Mouse (Mus musculus): ENCODE results near the gene Ccdc102a. TPM values are rescaled to one million over a fixed set of nuclear protein-coding genes. Genes with fewer than 3 reads are reported as not detected.
A peak's percentile ranks its signal among the peaks of the same experiment; 100 is the strongest.

Gene Ccdc102a
- polyA plus RNA-seq, 1 experiment from 2014 or later: 9.1 TPM

GRCm38 (mm10) chr8:94871108-94871894 is 46.6 kb downstream of the Ccdc102a start:
- 10% methylated on average over 7 of the region's 7 CpGs for WGBS (ENCODE audit: insufficient replicate concordance)
- ATAC-seq: no peak
- 0 out of 2 replicates have a peak overlapping the region, but pooled peaks have one; percentile 1 for H3K27ac ChIP-seq
- H3K9ac ChIP-seq: peak overlapping the region; percentile 55
- peak overlapping the region; percentile 44 for H3K4me3 ChIP-seq
- H3K9me3 ChIP-seq (replicated peaks): no peaks in the 10 kb centered on the region
- H3K27me3 ChIP-seq (replicated peaks): peaks cover 55% of the 10 kb centered on the region
- peak overlapping the region; percentile 68 for H3K4me2 ChIP-seq
- peaks cover 47% of the 10 kb centered on the region for H3K36me3 ChIP-seq
- peaks cover 85% of the 10 kb centered on the region for H3K4me1 ChIP-seq

GRCm38 (mm10) chr8:94870474-94871107 is 47.3 kb downstream of the Ccdc102a start:
- Histone ChIP-seq H3K36me3 (peaks cover 55% of the 10 kb centered on the region), H3K9me3 (replicated peaks) (no peaks in the 10 kb centered on the region), H3K27me3 (replicated peaks) (peaks cover 55% of the 10 kb centered on the region), H3K27ac (no peak overlapping the region), H3K4me3 (peak overlapping the region; percentile 44), H3K4me2 (peak overlapping the region; percentile 68), H3K4me1 (peaks cover 85% of the 10 kb centered on the region), H3K9ac (peak overlapping the region; percentile 55)
- 16% methylated on average over 22 of the region's 22 CpGs for WGBS (ENCODE audit: insufficient replicate concordance)
- ATAC-seq: no peak

- Histone ChIP-seq H3K9me3 (replicated peaks) (no peaks in the 10 kb centered on the region), H3K4me2 (peak overlapping the region; percentile 68), H3K4me3 (no peak overlapping the region), H3K27me3 (replicated peaks) (peaks cover 49% of the 10 kb centered on the region), H3K9ac (no peak overlapping the region), H3K36me3 (peaks cover 60% of the 10 kb centered on the region), H3K27ac (no peak overlapping the region), H3K4me1 (peaks cover 85% of the 10 kb centered on the region)
- no peak for ATAC-seq
- 55% methylated on average over 4 of the region's 4 CpGs for WGBS (ENCODE audit: insufficient replicate concordance)
Measured at GRCm38 (mm10) chr8:94870003-94870402, 47.9 kb downstream of the Ccdc102a start.

- peaks cover 69% of the 10 kb centered on the region for H3K36me3 ChIP-seq
- H3K4me2 ChIP-seq: no peak overlapping the region
- no peak overlapping the region for H3K27ac ChIP-seq
- H3K4me3 ChIP-seq: no peak overlapping the region
- 71% methylated on average over 7 of the region's 7 CpGs for WGBS (ENCODE audit: insufficient replicate concordance)
- no peaks in the 10 kb centered on the region for H3K9me3 ChIP-seq (replicated peaks)
- no peak overlapping the region for H3K9ac ChIP-seq
- peaks cover 85% of the 10 kb centered on the region for H3K4me1 ChIP-seq
- H3K27me3 ChIP-seq (replicated peaks): peaks cover 44% of the 10 kb centered on the region
- ATAC-seq: no peak
Measured at GRCm38 (mm10) chr8:94869146-94869545, 48.8 kb downstream of the Ccdc102a start.

GRCm38 (mm10) chr8:94866921-94867320 is 51.0 kb downstream of the Ccdc102a start:
- Histone ChIP-seq H3K9ac (no peak overlapping the region), H3K9me3 (replicated peaks) (no peaks in the 10 kb centered on the region), H3K4me2 (no peak overlapping the region), H3K27me3 (replicated peaks) (peaks cover 31% of the 10 kb centered on the region), H3K4me3 (no peak overlapping the region), H3K27ac (no peak overlapping the region), H3K4me1 (peaks cover 91% of the 10 kb centered on the region), H3K36me3 (peaks cover 91% of the 10 kb centered on the region)
- WGBS (ENCODE audit: insufficient replicate concordance): 86% methylated on average over 9 of the region's 9 CpGs
- ATAC-seq: no peak

GRCm38 (mm10) chr8:94865292-94865691 is 52.6 kb downstream of the Ccdc102a start:
- no peak overlapping the region for H3K27ac ChIP-seq
- H3K27me3 ChIP-seq (replicated peaks): peaks cover 15% of the 10 kb centered on the region
- no peak overlapping the region for H3K9ac ChIP-seq
- WGBS (ENCODE audit: insufficient replicate concordance): 83% methylated on average over 10 of the region's 10 CpGs
- H3K4me3 ChIP-seq: no peak overlapping the region
- ATAC-seq: no peak
- H3K9me3 ChIP-seq (replicated peaks): no peaks in the 10 kb centered on the region
- H3K4me2 ChIP-seq: no peak overlapping the region
- peaks cover 99% of the 10 kb centered on the region for H3K36me3 ChIP-seq
- peaks cover 80% of the 10 kb centered on the region for H3K4me1 ChIP-seq

GRCm38 (mm10) chr8:94863897-94864673 is 53.8 kb downstream of the Ccdc102a start:
- Histone ChIP-seq H3K4me3 (no peak overlapping the region), H3K27ac (peak overlapping the region; percentile 64; the same call in 1 of the 2 replicates), H3K27me3 (replicated peaks) (0 out of 2 replicates have a peak, but pooled peaks cover 4% of the 10 kb centered on the region), H3K9me3 (replicated peaks) (no peaks in the 10 kb centered on the region), H3K36me3 (peaks cover 97% of the 10 kb centered on the region), H3K4me2 (no peak overlapping the region; the same call in 1 of the 2 replicates), H3K4me1 (peaks cover 75% of the 10 kb centered on the region), H3K9ac (peak overlapping the region; percentile 33; the same call in 1 of the 2 replicates)
- 65% methylated on average over 10 of the region's 10 CpGs for WGBS (ENCODE audit: insufficient replicate concordance)
- peak; percentile 55; the same call in 1 of the 2 replicates for ATAC-seq

- 0 out of 2 replicates have a peak, but pooled peaks cover 4% of the 10 kb centered on the region for H3K27me3 ChIP-seq (replicated peaks)
- H3K4me2 ChIP-seq: peak overlapping the region; percentile 39
- H3K9me3 ChIP-seq (replicated peaks): no peaks in the 10 kb centered on the region
- peaks cover 79% of the 10 kb centered on the region for H3K4me1 ChIP-seq
- ATAC-seq: peak; percentile 35; the same call in 1 of the 2 replicates
- peak overlapping the region; percentile 14; the same call in 1 of the 2 replicates for H3K9ac ChIP-seq
- H3K4me3 ChIP-seq: no peak overlapping the region
- WGBS (ENCODE audit: insufficient replicate concordance): 60% methylated on average over 12 of the region's 12 CpGs
- peaks cover 86% of the 10 kb centered on the region for H3K36me3 ChIP-seq
- H3K27ac ChIP-seq: peak overlapping the region; percentile 64
Measured at GRCm38 (mm10) chr8:94862487-94863220, 55.2 kb downstream of the Ccdc102a start.

GRCm38 (mm10) chr8:94861352-94861910 is 56.5 kb downstream of the Ccdc102a start:
- 70% methylated on average over 8 of the region's 8 CpGs for WGBS (ENCODE audit: insufficient replicate concordance)
- Histone ChIP-seq H3K4me1 (peaks cover 72% of the 10 kb centered on the region), H3K9me3 (replicated peaks) (no peaks in the 10 kb centered on the region), H3K4me2 (no peak overlapping the region), H3K36me3 (peaks cover 74% of the 10 kb centered on the region), H3K27me3 (replicated peaks) (no peaks in the 10 kb centered on the region), H3K27ac (no peak overlapping the region), H3K4me3 (no peak overlapping the region), H3K9ac (no peak overlapping the region)
- 0 out of 2 replicates have a peak, but pooled peaks have one; percentile 50 for ATAC-seq

GRCm38 (mm10) chr8:94857346-94858173 is 60.3 kb downstream of the Ccdc102a start, which contains the start of gene Polr2c:
TSS of gene Polr2c (plus strand) at chr8:94857450.
- Histone ChIP-seq H3K4me2 (peak within 1 kb of the TSS; percentile 80), H3K4me1 (peaks cover 35% of the 10 kb centered on the region), H3K9ac (peak within 1 kb of the TSS; percentile 88), H3K27ac (peak within 1 kb of the TSS; percentile 79), H3K27me3 (replicated peaks) (no peaks in the 10 kb centered on the region), H3K9me3 (replicated peaks) (no peaks in the 10 kb centered on the region), H3K36me3 (peaks cover 67% of the 10 kb centered on the region), H3K4me3 (peak within 1 kb of the TSS; percentile 73)
- ATAC-seq: peak; percentile 75
- WGBS (ENCODE audit: insufficient replicate concordance): under 1% methylated on average over 68 of the region's 68 CpGs
